In the genomic region with DNA sequence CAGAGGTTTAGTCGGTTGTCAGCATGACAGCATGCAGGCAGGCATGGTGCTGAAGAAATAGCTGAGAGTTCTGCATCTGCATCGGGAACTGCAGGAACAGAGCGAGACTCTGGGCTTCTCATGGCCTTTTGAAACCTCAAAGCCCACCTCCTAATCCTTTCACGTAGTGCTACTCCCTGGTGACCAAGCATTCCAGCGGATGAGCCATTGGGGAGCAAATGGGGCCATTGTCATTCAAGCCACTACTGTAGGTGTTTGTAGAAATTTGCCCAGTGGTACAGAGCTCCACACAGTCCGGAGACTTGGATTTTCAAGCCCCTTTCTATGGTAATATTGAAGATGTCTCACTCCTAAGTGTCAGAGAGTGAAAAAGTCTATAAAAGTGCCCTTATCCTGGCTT, we compare ENCODE assay signal across 12 mouse cellular contexts. TPM values are rescaled to one million over a fixed set of nuclear protein-coding genes. Genes with fewer than 3 reads are reported as not detected.
DNase-seq lines count a peak whose midpoint lies in the region; ATAC-seq and TF ChIP-seq lines count a peak whose summit lies in the region.
"Had no signal": no experiment of that assay in that cellular context is flagged by ENCODE, and none has a peak within 500 bp of the region (broad histone marks: within the 10 kb centered on the region; RNA-seq: fewer than 3 reads in every experiment).

No protein-coding gene starts in this region.

- H3K4me1 ChIP-seq in heart, embryonic 13.5 days: peaks cover 13% of the 10 kb centered on the region
- H3K4me1 ChIP-seq in hindbrain, embryonic 13.5 days (replicated peaks): peaks cover 21% of the 10 kb centered on the region
- peaks cover 18% of the 10 kb centered on the region for H3K4me1 ChIP-seq in midbrain, embryonic 10.5 days

- H3K9ac ChIP-seq in heart, embryonic 13.5 days: 0 out of 2 replicates have a peak overlapping the region, but pooled peaks have one; percentile 8
- H3K9ac ChIP-seq in hindbrain, embryonic 13.5 days: peak overlapping the region; percentile 91

- no peaks in the 10 kb centered on the region for H3K9me3 ChIP-seq in heart, embryonic 13.5 days
- no peaks in the 10 kb centered on the region for H3K9me3 ChIP-seq in hindbrain, embryonic 13.5 days
- no peaks in the 10 kb centered on the region for H3K9me3 ChIP-seq in midbrain, embryonic 10.5 days (replicated peaks)

- no peak for DNase-seq in heart, adult 8-10 months (ENCODE audit: low spot score)
- peak; percentile 73 for DNase-seq in R1 (ENCODE audit: low read depth, low spot score)
- no peak for DNase-seq in midbrain, embryonic 10.5 days (ENCODE audit: low spot score)
- no peak for DNase-seq in left cerebral cortex, adult 2 months (ENCODE audit: extremely low spot score in 1 of 2, low spot score in 2 of 2)
- no peak for DNase-seq in right cerebral cortex, adult 2 months (ENCODE audit: low spot score in 2 of 2)
- no peak for DNase-seq in thymus, postnatal 0 days (ENCODE audit: low spot score)
- DNase-seq: B cell, adult 2 months; lung, postnatal 14 days had no signal

- peak overlapping the region; percentile 94 for H3K4me2 ChIP-seq in heart, embryonic 13.5 days
- H3K4me2 ChIP-seq in hindbrain, embryonic 13.5 days: peak overlapping the region; percentile 71

- TF ChIP-seq CTCF in left cerebral cortex, adult 2 months (IDR thresholded peaks at IDR 0.05): no peak

- WGBS in heart, embryonic 13.5 days: 61% methylated on average over 6 of the region's 6 CpGs
- 53% methylated on average over 6 of the region's 6 CpGs for WGBS in hindbrain, embryonic 13.5 days
- 45% methylated on average over 6 of the region's 6 CpGs for WGBS in midbrain, embryonic 10.5 days

- intact Hi-C loops in left cerebral cortex, adult 2 months (cut with DNase I): loop anchor here (10.0 kb wide), 1 partner anchor 419 kb away; the partner anchor contains the start of gene Mettl3

- H3K27me3 ChIP-seq in heart, embryonic 13.5 days (replicated peaks): no peaks in the 10 kb centered on the region
- H3K27me3 ChIP-seq in hindbrain, embryonic 13.5 days: no peaks in the 10 kb centered on the region
- H3K27me3 ChIP-seq in midbrain, embryonic 10.5 days (ENCODE audit: low read depth, poor library complexity, severe bottlenecking): no peaks in the 10 kb centered on the region

- peaks cover 53% of the 10 kb centered on the region for H3K36me3 ChIP-seq in heart, embryonic 13.5 days
- H3K36me3 ChIP-seq in hindbrain, embryonic 13.5 days: peaks cover 50% of the 10 kb centered on the region
- H3K36me3 ChIP-seq in midbrain, embryonic 10.5 days: peaks cover 51% of the 10 kb centered on the region

- H3K4me3 ChIP-seq in heart, embryonic 13.5 days: peak overlapping the region; percentile 80
- H3K4me3 ChIP-seq in hindbrain, embryonic 13.5 days: peak overlapping the region; percentile 77
- H3K4me3 ChIP-seq in midbrain, embryonic 10.5 days: peak overlapping the region; percentile 78
- H3K4me3 ChIP-seq in left cerebral cortex, adult 2 months: no peak overlapping the region

- ATAC-seq in heart, embryonic 13.5 days (ENCODE audit: extremely low read depth, insufficient number of reproducible peaks, low FRiP score, low TSS enrichment): no peak
- no peak for ATAC-seq in hindbrain, embryonic 13.5 days (ENCODE audit: low FRiP score)

- no peak overlapping the region for H3K27ac ChIP-seq in heart, embryonic 13.5 days (replicated peaks)
- H3K27ac ChIP-seq in hindbrain, embryonic 13.5 days: no peak overlapping the region
- H3K27ac ChIP-seq in midbrain, embryonic 10.5 days (replicated peaks): no peak overlapping the region
- no peak overlapping the region for H3K27ac ChIP-seq in left cerebral cortex, adult 2 months

RNA-seq across cellular contexts. Expression of gene Mettl17, which starts 1.4 kb away (rescaled TPM):
- 38.3 and 40.5 TPM in 2 replicates for polyA plus RNA-seq in heart, embryonic 13.5 days (2015; fragmentation: Nextera tagmentation; extraction: Ambion mirVana)
- total RNA-seq in heart, adult 8-10 months (2022): 10 to 100 TPM; 17.9 to 26.4 (median 22.7) TPM
- 82.5 and 86.0 TPM in 2 replicates for polyA plus RNA-seq in hindbrain, embryonic 13.5 days (2015; fragmentation: Nextera tagmentation; extraction: Ambion mirVana)
- 40.6 and 46.3 TPM in 2 replicates for polyA plus RNA-seq in midbrain, embryonic 10.5 days (2016; fragmentation: Nextera tagmentation; extraction: Ambion mirVana)
- 10 to 100 TPM; 28.8 to 35.2 TPM for total RNA-seq in left cerebral cortex, adult 2 months (2021)
- 41.9 and 50.0 TPM in 2 replicates for polyA plus RNA-seq in thymus, postnatal 0 days (2015; fragmentation: Nextera tagmentation; extraction: Ambion mirVana)

RNA-seq across cellular contexts. Expression of gene Slc39a2, which starts 6.6 kb away (rescaled TPM):
- 0.13 and 0.48 TPM in 2 replicates for polyA plus RNA-seq in heart, embryonic 13.5 days (2015; fragmentation: Nextera tagmentation; extraction: Ambion mirVana)
- total RNA-seq in heart, adult 8-10 months (2022): under 1 TPM in 2 of 4 experiments, not detected in 2; 0.17 to 0.44 TPM
- 1.7 and 1.8 TPM in 2 replicates for polyA plus RNA-seq in hindbrain, embryonic 13.5 days (2015; fragmentation: Nextera tagmentation; extraction: Ambion mirVana)
- polyA plus RNA-seq in midbrain, embryonic 10.5 days (2016; fragmentation: Nextera tagmentation; extraction: Ambion mirVana): 0.58 and 0.65 TPM in 2 replicates
- total RNA-seq in left cerebral cortex, adult 2 months (2021): 10 to 100 TPM in 1 of 2 experiments, 1 to 10 TPM in 1; 6.3 to 10.0 TPM
- polyA plus RNA-seq in thymus, postnatal 0 days (2015; fragmentation: Nextera tagmentation; extraction: Ambion mirVana): 0.14 and 0.26 TPM in 2 replicates
- polyA plus RNA-seq: erythroblast, embryonic 14.5 days had no signal

RNA-seq across cellular contexts. Expression of gene Ndrg2, which starts 27.9 kb away (rescaled TPM):
- 223 and 248 TPM in 2 replicates for polyA plus RNA-seq in heart, embryonic 13.5 days (2015; fragmentation: Nextera tagmentation; extraction: Ambion mirVana)
- total RNA-seq in heart, adult 8-10 months (2022): 1,000 to 10,000 TPM; 1,477 to 1,608 (median 1,523) TPM
- 108 and 144 TPM in 2 replicates for polyA plus RNA-seq in hindbrain, embryonic 13.5 days (2015; fragmentation: Nextera tagmentation; extraction: Ambion mirVana)
- 8.4 and 11.1 TPM in 2 replicates for polyA plus RNA-seq in midbrain, embryonic 10.5 days (2016; fragmentation: Nextera tagmentation; extraction: Ambion mirVana)
- 100 to 1,000 TPM; 793 to 811 TPM for total RNA-seq in left cerebral cortex, adult 2 months (2021)
- 14.8 and 16.6 TPM in 2 replicates for polyA plus RNA-seq in thymus, postnatal 0 days (2015; fragmentation: Nextera tagmentation; extraction: Ambion mirVana)

RNA-seq across cellular contexts. Expression of gene Tppp2, which starts 32.2 kb away (rescaled TPM):
- polyA plus RNA-seq in heart, embryonic 13.5 days (2015; fragmentation: Nextera tagmentation; extraction: Ambion mirVana): not detected in 2 replicates
- not detected for total RNA-seq in heart, adult 8-10 months (2022)
- polyA plus RNA-seq in hindbrain, embryonic 13.5 days (2015; fragmentation: Nextera tagmentation; extraction: Ambion mirVana): not detected in 2 replicates
- polyA plus RNA-seq in midbrain, embryonic 10.5 days (2016; fragmentation: Nextera tagmentation; extraction: Ambion mirVana): not detected in 2 replicates
- not detected for total RNA-seq in left cerebral cortex, adult 2 months (2021)
- not detected in 2 replicates for polyA plus RNA-seq in thymus, postnatal 0 days (2015; fragmentation: Nextera tagmentation; extraction: Ambion mirVana)
- total RNA-seq: adrenal gland, adult 18-20 months had no signal
- polyA plus RNA-seq: erythroblast, embryonic 14.5 days had no signal

RNA-seq across cellular contexts. Expression of gene Ear6, which starts 32.6 kb away (rescaled TPM):
- not detected in 2 replicates for polyA plus RNA-seq in heart, embryonic 13.5 days (2015; fragmentation: Nextera tagmentation; extraction: Ambion mirVana)
- not detected for total RNA-seq in heart, adult 8-10 months (2022)
- not detected in 2 replicates for polyA plus RNA-seq in hindbrain, embryonic 13.5 days (2015; fragmentation: Nextera tagmentation; extraction: Ambion mirVana)
- polyA plus RNA-seq in midbrain, embryonic 10.5 days (2016; fragmentation: Nextera tagmentation; extraction: Ambion mirVana): not detected in 2 replicates
- not detected for total RNA-seq in left cerebral cortex, adult 2 months (2021)
- 0.24 and 0.47 TPM in 2 replicates for polyA plus RNA-seq in thymus, postnatal 0 days (2015; fragmentation: Nextera tagmentation; extraction: Ambion mirVana)
- total RNA-seq: adrenal gland, adult 18-20 months had no signal
- polyA plus RNA-seq: erythroblast, embryonic 14.5 days had no signal
